Mouse (Mus musculus) gastrocnemius, postnatal 14 days (tissue): Measurements from ENCODE around the gene Entpd5. TPM values are rescaled to one million over a fixed set of nuclear protein-coding genes. Genes with fewer than 3 reads are reported as not detected.

Experiments
- DNase-seq: peaks from one replicate; pipeline ENCODE4 v3.0.0; 2021; ENCODE audit warnings: mixed read lengths
- intact Hi-C: fragments of 180-260 bp; cut with DNase I; formaldehyde crosslinking; loops from one replicate; pipeline ENCODE4 v1.15.1; 2025; ENCODE audit warnings: low total_unique reads
- total RNA-seq, 2 experiments: library from RNA; stranded (reverse); gene quantifications; 2 replicates each; pipeline ENCODE4 v1.2.3; 2021

Entpd5 gene
- total RNA-seq, 2 experiments from 2014 or later, result 7.5 to 8.9 TPM

DNA sequence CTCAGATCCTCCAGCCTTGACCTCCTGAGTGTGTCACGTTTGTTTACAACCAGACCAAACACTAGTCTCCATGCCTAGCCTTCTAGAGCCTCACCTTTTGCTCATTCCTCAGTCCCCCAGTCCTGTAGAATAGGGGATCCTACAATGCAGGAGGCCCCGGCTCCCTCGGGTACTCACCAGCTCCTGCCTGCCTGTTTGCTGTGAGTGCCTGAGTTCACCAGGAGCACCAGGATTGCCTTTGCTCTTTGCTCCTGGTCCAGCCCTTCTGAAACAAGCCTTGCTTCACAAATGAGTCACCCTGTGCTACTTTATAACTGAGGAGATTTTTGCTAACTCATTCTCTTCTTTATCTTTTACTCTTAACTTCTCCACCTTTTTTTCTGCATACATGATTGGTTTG is 8.2 kb downstream of the Entpd5 start:
- no peak for DNase-seq
- intact Hi-C loops, result no loop called here

- intact Hi-C loops, result no loop called here
- no peak for DNase-seq
Measured at GRCm38 (mm10) chr12:84400068-84400467, 8.8 kb downstream of the Entpd5 start.

DNA sequence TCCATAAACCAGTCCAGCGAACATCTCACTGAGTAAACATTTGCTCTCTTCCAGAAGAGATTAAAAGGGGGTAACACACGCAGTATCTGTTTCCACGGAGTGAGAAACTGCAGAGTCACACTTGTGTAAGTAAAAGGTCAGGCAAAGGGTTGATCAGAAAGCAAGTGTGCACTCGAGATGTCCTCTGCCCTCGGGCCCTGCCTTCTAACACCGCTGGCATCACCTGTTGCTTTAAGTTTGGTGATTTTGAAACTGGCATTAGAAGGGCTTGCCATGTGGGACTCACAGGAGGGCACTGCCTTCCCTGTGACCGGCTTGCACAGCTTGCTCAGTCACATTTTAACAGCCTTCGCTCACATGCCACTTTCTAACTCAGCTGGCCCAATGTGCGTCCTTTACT is 9.2 kb downstream of the Entpd5 start:
- intact Hi-C loops, result no loop called here
- no peak for DNase-seq

DNA sequence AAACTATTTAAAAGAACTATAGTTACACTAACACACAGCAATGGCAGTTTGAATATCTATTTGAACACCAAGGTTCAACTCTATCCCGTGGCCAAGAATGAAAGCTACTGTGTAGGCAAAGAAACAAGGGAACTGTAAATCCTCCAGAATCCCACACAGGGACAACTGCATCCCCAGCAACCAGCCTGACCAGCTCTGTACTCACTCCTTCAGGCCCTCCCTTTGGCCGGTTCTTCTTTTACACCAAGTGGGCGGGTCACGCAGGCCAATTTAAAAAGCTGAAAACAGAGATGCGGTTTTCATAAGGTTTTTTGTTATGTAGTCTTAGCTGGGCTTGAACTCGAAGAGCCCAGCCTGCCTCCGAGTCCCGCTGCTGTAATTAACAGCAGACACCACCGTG is 9.7 kb downstream of the Entpd5 start:
- intact Hi-C loops, result no loop called here
- no peak for DNase-seq

GRCm38 (mm10) chr12:84398629-84399028 is 10.2 kb downstream of the Entpd5 start:
- no peak for DNase-seq
- intact Hi-C loops, result no loop called here

GRCm38 (mm10) chr12:84397685-84398084 is 11.1 kb downstream of the Entpd5 start:
- intact Hi-C loops, result no loop called here
- DNase-seq, result no peak

- intact Hi-C loops, result no loop called here
- no peak for DNase-seq
Measured at GRCm38 (mm10) chr12:84396947-84397679, 11.7 kb downstream of the Entpd5 start.

DNA sequence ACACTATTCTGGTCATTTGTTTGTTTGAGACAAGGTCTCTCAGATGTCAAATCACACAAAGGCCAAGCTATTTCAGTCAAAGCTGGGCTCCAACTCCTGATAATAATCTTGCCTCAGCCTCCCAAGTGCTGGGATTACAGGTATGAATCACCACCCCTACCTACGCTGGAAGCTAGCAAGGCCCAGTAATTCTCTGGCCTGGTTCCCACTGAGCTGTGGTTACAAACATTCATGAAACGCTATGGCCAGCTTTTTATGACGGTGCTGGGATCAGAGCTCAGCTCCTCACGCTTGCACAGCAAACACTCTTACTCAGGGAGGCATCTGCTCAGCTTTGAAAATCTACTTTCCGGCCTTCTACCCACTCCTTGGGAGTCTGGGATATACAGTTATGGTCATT is 15.0 kb downstream of the Entpd5 start:
- no peak for DNase-seq
- intact Hi-C loops, result no loop called here

DNA sequence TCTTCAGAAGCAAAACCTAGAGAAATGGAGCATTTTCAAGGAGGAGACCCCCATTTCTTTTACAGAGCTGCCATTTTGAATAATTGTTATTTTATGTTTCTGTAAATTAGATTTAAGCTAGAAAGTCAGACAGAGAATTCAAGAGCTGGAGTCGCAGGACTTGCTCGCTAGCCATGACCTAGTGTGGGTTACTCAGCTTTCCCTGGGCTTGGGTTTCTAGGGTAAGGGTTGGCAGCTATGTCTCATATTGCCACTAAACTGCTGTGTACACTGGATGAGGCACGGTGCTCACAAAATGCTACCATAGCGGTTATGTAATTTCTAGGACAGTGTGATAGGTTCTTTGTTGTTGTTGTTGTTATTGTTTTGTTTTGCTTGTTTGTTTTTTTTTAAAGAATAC is 16.1 kb downstream of the Entpd5 start:
- intact Hi-C loops, result no loop called here

DNA sequence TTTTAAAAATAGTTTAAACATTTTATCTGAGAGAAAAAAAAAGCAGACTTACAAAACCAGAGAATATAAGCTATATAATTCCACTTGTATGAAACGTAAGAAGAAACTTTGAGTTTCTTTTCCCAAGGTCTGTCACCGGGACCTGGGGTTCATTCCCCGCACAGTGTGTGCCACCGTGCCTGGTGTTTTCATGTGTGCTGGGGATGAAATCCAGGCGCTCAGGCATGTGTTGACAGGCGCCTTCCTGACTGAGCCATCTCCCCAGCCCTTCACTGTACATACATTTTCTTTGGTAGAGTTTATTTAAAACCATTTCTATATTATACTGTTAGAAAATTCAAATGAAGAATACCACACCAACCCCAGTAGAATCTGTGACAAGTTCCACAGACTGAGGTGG is 18.5 kb downstream of the Entpd5 start:
- intact Hi-C loops, result no loop called here
- no peak for DNase-seq

More for the DNA sequence above, 16.1 kb downstream of the Entpd5 start:
- DNase-seq, result no peak

- intact Hi-C loops, result no loop called here
Measured at GRCm38 (mm10) chr12:84388774-84389400, 19.9 kb downstream of the Entpd5 start.

DNA sequence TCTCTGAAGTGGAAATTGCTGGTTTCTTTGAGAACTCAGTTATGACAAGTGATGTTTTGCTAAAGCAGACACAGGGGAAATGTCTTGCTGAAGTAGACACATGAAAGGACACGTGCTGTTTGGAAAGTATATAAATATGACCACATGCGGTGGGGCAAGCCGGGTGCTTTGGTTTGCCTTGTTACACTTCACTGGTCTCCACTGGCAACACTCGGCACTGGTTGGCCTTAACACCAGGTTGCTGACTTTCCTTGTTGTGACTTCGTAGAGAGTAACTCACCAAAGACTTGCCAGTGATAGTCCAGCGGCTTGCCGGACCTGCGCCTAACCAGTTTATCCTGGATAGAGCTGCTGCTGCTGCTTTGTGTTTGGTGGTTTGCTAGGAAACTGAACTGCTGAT is 20.7 kb downstream of the Entpd5 start:
- no peak for DNase-seq

More at GRCm38 (mm10) chr12:84388774-84389400, 19.9 kb downstream of the Entpd5 start:
- no peak for DNase-seq

DNA sequence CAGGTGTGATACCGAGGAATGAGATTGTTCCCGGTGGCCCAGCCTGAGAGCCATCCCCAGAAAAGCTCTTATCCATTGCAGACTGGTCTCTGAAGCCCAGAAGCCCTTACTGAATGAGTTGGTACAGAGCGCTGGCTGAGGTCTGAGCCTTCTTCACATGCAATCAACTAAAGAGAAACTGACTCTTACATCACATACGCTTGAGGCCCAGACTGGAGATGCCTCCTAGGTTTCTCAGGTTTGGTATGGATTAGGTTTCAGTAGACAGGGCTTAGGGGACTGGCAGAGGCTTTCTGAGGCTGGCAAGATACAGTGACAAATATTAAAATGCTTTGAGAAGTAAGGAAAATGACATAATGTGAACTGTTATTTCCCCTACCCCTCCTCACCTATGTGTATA is 23.4 kb downstream of the Entpd5 start:
- intact Hi-C loops, result no loop called here
- no peak for DNase-seq

More for the DNA sequence above, 20.7 kb downstream of the Entpd5 start:
- intact Hi-C loops, result no loop called here

DNA sequence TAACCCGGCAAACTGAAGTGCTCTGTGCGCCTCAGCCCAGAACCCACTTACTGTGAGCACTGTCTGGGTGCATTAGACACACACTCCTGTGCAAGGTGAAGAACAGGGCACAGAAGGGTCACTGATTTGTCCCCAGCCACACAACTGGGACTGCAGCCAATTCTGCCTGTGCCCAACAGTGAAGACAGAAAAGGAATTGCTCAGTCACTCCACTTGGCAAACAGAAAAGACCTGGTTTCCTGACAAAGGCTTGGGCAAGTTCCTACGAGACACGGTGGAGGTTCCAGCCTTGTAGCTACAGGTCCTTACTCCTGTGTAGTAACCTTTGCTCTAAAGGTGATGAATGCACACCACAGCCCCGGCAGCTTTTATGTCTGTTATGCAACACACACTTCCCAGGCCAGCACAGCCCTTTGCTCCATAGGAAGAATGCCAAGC is 24.2 kb downstream of the Entpd5 start:
- DNase-seq, result no peak
- intact Hi-C loops, result no loop called here

GRCm38 (mm10) chr12:84382369-84382768 is 26.5 kb downstream of the Entpd5 start:
- intact Hi-C loops, result no loop called here
- no peak for DNase-seq

DNA sequence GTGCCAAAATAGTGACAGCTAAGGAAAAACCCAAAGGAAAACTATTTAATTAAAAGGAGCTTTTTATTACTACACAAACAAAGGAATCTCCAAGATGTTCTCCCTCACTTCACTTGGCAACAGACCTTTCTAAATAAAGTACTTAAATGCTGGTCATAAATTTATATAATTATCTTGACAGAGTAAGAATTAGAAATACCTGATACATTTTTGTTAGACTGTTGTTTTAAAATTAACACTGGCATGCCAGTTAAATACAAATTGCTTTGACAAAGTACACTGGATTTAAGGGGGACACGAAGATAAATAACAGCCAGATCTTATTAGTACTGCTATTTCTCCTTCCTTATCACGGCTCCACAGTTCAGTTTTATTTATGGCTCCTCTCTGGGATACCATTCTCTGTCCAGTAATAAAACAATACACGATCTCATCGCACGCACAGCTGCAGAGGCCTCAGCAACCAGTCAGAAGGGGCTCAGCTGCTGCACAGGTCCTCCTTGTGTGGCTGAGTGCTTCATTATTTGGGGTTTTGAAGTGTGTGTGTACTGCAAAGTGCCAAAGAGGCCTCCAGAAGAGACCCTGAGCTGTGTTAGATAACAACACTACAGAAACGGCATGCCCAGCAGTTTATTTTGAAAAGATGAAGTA is 34.9 kb downstream of the Entpd5 start:
- intact Hi-C loops, result no loop called here
- no peak for DNase-seq

- intact Hi-C loops, result no loop called here
- no peak for DNase-seq
Measured at GRCm38 (mm10) chr12:84371647-84372046, 37.2 kb downstream of the Entpd5 start.

DNA sequence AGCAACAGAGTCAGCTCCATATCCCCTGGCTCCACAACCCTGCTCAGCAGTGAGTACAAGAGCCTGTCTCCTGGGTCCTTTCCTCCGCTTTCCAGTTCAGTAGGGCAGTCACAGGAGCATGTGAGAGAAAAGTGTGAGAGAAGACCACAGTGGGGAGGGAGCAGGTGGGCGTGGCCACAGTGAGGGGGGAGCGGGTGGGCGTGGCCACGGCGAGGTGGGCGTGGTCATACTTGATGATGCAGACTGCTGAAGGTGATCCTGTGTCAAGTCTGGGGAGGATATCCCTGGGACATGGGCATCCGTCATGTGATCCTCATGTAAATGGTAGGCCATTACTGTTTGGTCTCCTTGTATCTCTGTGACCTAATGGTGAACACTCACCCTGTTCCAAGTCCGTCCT is 41.9 kb downstream of the Entpd5 start:
- DNase-seq, result no peak
- intact Hi-C loops, result no loop called here

- DNase-seq, result no peak
- intact Hi-C loops, result no loop called here
Measured at GRCm38 (mm10) chr12:84365137-84365536, 43.7 kb downstream of the Entpd5 start.

- intact Hi-C loops, result no loop called here
- no peak for DNase-seq
Measured at GRCm38 (mm10) chr12:84364291-84364690, 44.5 kb downstream of the Entpd5 start.

- intact Hi-C loops, result no loop called here
Measured at GRCm38 (mm10) chr12:84362872-84363271, 46.0 kb downstream of the Entpd5 start.

More at GRCm38 (mm10) chr12:84362872-84363271, 46.0 kb downstream of the Entpd5 start:
- DNase-seq, result no peak
